Mouse (Mus musculus): ENCODE measurements around the gene Csrnp2. TPM values are rescaled to one million over a fixed set of nuclear protein-coding genes. Genes with fewer than 3 reads are reported as not detected.

Csrnp2 gene
- polyA plus RNA-seq, 1 experiment from 2014 or later: 15.3 TPM

DNA sequence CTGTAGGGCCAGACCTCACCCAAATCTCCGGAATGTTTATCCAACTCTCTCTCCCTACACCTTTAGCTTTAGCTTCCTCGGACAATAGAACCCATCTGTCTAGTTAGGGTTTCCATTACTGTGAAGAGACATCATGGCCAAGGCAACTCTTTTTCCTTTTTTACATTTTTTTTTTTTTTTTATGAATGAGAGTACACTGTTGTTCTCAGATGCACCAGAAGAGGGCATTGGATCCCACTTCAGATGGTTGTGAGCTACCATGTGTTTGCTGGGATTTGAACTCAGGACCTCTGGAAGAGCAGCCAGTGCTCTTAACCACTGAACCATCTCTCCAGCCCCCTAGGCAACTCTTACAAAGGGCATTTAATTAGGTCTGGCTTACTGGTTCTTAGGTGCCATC lies 29.9 kb downstream of the Csrnp2 start:
- Histone ChIP-seq H3K36me3 (ENCODE audit: insufficient read depth, low read length) (no peaks in the 10 kb centered on the region), H3K27me3 (ENCODE audit: insufficient read depth, low read length) (no peaks in the 10 kb centered on the region), H3K27ac (ENCODE audit: low read length) (no peak overlapping the region), H3K4me3 (ENCODE audit: low read length) (no peak overlapping the region), H3K4me2 (replicated peaks; ENCODE audit: low read depth, low read length) (no peak overlapping the region), H3K9ac (replicated peaks; ENCODE audit: low read length) (no peak overlapping the region), H3K9me3 (ENCODE audit: low read length) (no peaks in the 10 kb centered on the region), H3K4me1 (ENCODE audit: insufficient read depth, low read length) (peaks cover 31% of the 10 kb centered on the region)
- 78% methylated on average over 2 of the region's 2 CpGs for whole genome bisulfite sequencing
- ATAC-seq (ENCODE audit: low FRiP score, low TSS enrichment): no peak

DNA sequence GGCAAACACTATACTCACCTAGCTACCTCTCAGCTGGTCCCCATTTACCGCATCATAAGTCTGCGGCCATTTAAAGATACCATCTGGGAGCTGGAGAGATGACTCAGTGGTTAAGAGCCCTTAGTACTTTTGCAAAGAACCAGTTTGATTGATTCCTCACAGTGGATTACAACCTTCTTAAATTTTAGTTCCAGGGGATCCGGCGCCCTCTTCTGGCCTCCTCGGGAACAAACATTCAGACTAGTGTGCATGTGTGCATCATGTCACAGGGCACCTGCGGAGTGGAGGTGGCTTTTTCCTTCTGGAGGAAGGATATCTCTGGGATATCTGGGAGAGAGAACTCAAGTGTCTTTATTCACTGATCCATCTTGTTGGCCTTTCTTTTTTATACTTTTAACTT lies 31.6 kb downstream of the Csrnp2 start:
- no peak overlapping the region for H3K9ac ChIP-seq (replicated peaks; ENCODE audit: low read length)
- no peak for ATAC-seq (ENCODE audit: low FRiP score, low TSS enrichment)
- H3K27me3 ChIP-seq (ENCODE audit: insufficient read depth, low read length): no peaks in the 10 kb centered on the region
- 27% methylated on average over 6 of the region's 6 CpGs for WGBS
- H3K27ac ChIP-seq (ENCODE audit: low read length): no peak overlapping the region
- H3K4me2 ChIP-seq (replicated peaks; ENCODE audit: low read depth, low read length): no peak overlapping the region
- peaks cover 19% of the 10 kb centered on the region; the same call in 1 of the 2 replicates for H3K4me1 ChIP-seq (ENCODE audit: insufficient read depth, low read length)
- H3K9me3 ChIP-seq (ENCODE audit: low read length): no peaks in the 10 kb centered on the region
- H3K4me3 ChIP-seq (ENCODE audit: low read length): no peak overlapping the region
- H3K36me3 ChIP-seq (ENCODE audit: insufficient read depth, low read length): no peaks in the 10 kb centered on the region

DNA sequence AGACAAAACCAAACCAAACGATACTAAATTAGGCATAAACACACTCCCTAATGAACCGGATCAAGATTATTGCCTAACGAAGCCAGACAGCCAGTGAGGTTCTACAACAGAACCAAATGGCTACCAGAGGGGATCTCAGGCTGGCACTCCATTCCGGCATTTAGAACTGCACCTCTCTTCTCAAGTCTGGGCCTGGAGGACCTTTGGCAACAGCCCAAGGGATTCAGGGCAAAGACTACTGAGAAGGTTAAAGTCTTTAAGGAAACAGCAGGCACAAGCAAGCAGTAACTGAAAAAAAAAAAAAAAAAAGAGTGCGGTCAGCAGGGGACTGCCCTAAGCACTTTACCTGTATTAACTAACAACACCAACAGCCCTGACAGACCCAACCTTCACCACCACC lies 33.2 kb downstream of the Csrnp2 start:
- H3K4me2 ChIP-seq (replicated peaks; ENCODE audit: low read depth, low read length): no peak overlapping the region
- no peaks in the 10 kb centered on the region for H3K9me3 ChIP-seq (ENCODE audit: low read length)
- H3K36me3 ChIP-seq (ENCODE audit: insufficient read depth, low read length): no peaks in the 10 kb centered on the region
- H3K27ac ChIP-seq (ENCODE audit: low read length): no peak overlapping the region
- no peak for ATAC-seq (ENCODE audit: low FRiP score, low TSS enrichment)
- H3K27me3 ChIP-seq (ENCODE audit: insufficient read depth, low read length): no peaks in the 10 kb centered on the region
- no peak overlapping the region for H3K4me3 ChIP-seq (ENCODE audit: low read length)
- 40% methylated on average over 4 of the region's 5 CpGs for WGBS
- H3K9ac ChIP-seq (replicated peaks; ENCODE audit: low read length): no peak overlapping the region
- H3K4me1 ChIP-seq (ENCODE audit: insufficient read depth, low read length): peaks cover 12% of the 10 kb centered on the region; the same call in 1 of the 2 replicates

DNA sequence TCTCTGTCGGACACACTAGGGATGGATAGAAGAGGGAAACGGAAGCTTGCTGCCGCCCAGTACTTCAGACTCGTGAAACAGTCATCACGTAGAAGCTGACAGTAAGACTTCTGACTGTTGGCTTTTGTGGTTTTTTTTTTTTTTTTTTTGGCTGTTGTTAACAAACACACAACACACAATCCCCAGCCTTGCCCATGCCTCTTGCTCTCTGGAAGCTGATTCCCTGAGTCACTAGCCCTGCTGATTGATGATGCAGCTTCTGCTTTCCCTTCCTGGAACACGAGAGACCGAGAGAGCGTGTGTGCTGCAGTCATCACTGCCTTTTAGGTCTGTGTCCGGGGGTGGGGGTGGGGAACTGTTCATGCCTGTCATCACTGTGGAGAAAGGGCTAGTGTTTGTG lies 33.6 kb downstream of the Csrnp2 start:
- 60% methylated on average over 9 of the region's 9 CpGs for WGBS
- no peak overlapping the region for H3K4me2 ChIP-seq (replicated peaks; ENCODE audit: low read depth, low read length)
- no peak overlapping the region for H3K4me3 ChIP-seq (ENCODE audit: low read length)
- peaks cover 12% of the 10 kb centered on the region; the same call in 1 of the 2 replicates for H3K4me1 ChIP-seq (ENCODE audit: insufficient read depth, low read length)
- no peaks in the 10 kb centered on the region for H3K27me3 ChIP-seq (ENCODE audit: insufficient read depth, low read length)
- H3K9ac ChIP-seq (replicated peaks; ENCODE audit: low read length): no peak overlapping the region
- no peaks in the 10 kb centered on the region for H3K36me3 ChIP-seq (ENCODE audit: insufficient read depth, low read length)
- no peaks in the 10 kb centered on the region for H3K9me3 ChIP-seq (ENCODE audit: low read length)
- ATAC-seq (ENCODE audit: low FRiP score, low TSS enrichment): no peak
- H3K27ac ChIP-seq (ENCODE audit: low read length): peak overlapping the region; percentile 8; the same call in 1 of the 2 replicates

DNA sequence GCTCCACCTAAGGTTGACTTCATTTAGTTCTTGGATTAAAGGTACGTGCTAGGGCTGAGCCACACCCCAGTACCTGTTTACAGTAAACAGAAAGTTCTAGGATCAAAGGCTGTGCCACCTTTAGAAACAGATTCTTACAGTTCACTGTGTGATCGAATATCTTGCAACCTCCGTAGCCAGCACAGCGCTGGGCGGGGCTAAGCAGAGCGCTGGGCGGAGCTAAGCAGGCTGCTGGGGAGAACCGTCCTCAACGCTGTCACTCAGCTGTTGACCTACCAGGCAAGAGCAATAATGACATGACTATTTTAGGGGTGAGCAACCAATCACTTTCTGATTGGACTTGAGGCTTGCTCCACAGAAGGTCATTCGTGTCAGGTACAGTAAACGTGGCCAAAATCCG lies 34.3 kb downstream of the Csrnp2 start:
- H3K9me3 ChIP-seq (ENCODE audit: low read length): no peaks in the 10 kb centered on the region
- 0 out of 2 replicates have a peak overlapping the region, but pooled peaks have one; percentile 43 for H3K9ac ChIP-seq (replicated peaks; ENCODE audit: low read length)
- ATAC-seq (ENCODE audit: low FRiP score, low TSS enrichment): no peak; the same call in 1 of the 2 replicates
- no peak overlapping the region; the same call in 1 of the 2 replicates for H3K4me3 ChIP-seq (ENCODE audit: low read length)
- no peak overlapping the region for H3K27ac ChIP-seq (ENCODE audit: low read length)
- no peaks in the 10 kb centered on the region for H3K36me3 ChIP-seq (ENCODE audit: insufficient read depth, low read length)
- H3K4me2 ChIP-seq (replicated peaks; ENCODE audit: low read depth, low read length): peak overlapping the region; percentile 40
- peaks cover 12% of the 10 kb centered on the region; the same call in 1 of the 2 replicates for H3K4me1 ChIP-seq (ENCODE audit: insufficient read depth, low read length)
- 10% methylated on average over 12 of the region's 12 CpGs for WGBS
- H3K27me3 ChIP-seq (ENCODE audit: insufficient read depth, low read length): no peaks in the 10 kb centered on the region

DNA sequence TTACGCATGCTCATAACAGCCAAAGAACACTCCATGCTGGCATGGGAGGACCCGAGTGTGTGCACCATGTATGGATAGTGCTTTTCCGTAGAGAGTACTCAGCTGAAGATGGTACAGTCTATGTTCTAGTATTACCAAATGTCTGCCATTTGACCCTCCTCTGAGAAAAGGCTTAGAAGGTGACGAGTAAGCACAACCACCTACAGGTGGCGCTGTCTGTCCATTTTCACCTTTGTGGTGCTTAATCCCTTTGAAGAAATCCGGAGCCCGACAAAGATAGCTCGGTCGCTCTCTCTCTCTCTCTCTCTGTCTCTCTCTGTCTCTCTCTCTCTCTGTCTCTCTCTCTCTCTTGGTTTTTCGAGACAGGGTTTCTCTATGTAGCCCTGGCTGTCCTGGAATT lies 37.2 kb downstream of the Csrnp2 start:
- WGBS: 47% methylated on average over 10 of the region's 10 CpGs
- H3K4me2 ChIP-seq (replicated peaks; ENCODE audit: low read depth, low read length): no peak overlapping the region
- ATAC-seq (ENCODE audit: low FRiP score, low TSS enrichment): peak; percentile 50; the same call in 1 of the 2 replicates

DNA sequence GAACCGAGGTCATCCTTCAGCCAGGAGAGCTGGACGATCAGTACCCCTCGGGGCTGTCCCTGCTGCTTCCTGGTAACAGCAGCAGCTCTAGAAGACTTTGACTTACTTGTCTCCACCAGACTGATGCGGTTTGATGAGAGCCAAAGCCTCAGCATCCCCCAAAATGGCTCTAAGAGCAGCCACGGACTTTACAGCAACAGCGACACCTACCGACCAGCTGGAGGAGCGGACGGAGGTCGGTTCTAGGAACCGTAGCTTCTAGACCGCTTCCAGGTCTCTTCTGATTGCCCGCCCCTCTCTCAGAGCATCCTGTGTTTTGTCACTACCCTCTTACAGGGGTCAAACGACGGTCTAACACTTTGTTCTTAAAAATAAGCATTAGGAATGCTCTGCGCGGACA lies 37.9 kb downstream of the Csrnp2 start:
- Histone ChIP-seq H3K27me3 (ENCODE audit: insufficient read depth, low read length) (no peaks in the 10 kb centered on the region), H3K9ac (replicated peaks; ENCODE audit: low read length) (no peak overlapping the region), H3K4me1 (ENCODE audit: insufficient read depth, low read length) (peaks cover 12% of the 10 kb centered on the region; the same call in 1 of the 2 replicates), H3K36me3 (ENCODE audit: insufficient read depth, low read length) (no peaks in the 10 kb centered on the region), H3K4me3 (ENCODE audit: low read length) (no peak overlapping the region), H3K9me3 (ENCODE audit: low read length) (no peaks in the 10 kb centered on the region), H3K27ac (ENCODE audit: low read length) (no peak overlapping the region), H3K4me2 (replicated peaks; ENCODE audit: low read depth, low read length) (0 out of 2 replicates have a peak overlapping the region, but pooled peaks have one; percentile 12)
- 6% methylated on average over 17 of the region's 17 CpGs for WGBS
- ATAC-seq (ENCODE audit: low FRiP score, low TSS enrichment): peak; percentile 64

More for the DNA sequence above, 37.2 kb downstream of the Csrnp2 start:
- Histone ChIP-seq H3K9me3 (ENCODE audit: low read length) (no peaks in the 10 kb centered on the region), H3K27me3 (ENCODE audit: insufficient read depth, low read length) (no peaks in the 10 kb centered on the region), H3K4me3 (ENCODE audit: low read length) (no peak overlapping the region), H3K36me3 (ENCODE audit: insufficient read depth, low read length) (no peaks in the 10 kb centered on the region), H3K27ac (ENCODE audit: low read length) (no peak overlapping the region), H3K9ac (replicated peaks; ENCODE audit: low read length) (no peak overlapping the region), H3K4me1 (ENCODE audit: insufficient read depth, low read length) (peaks cover 12% of the 10 kb centered on the region; the same call in 1 of the 2 replicates)

DNA sequence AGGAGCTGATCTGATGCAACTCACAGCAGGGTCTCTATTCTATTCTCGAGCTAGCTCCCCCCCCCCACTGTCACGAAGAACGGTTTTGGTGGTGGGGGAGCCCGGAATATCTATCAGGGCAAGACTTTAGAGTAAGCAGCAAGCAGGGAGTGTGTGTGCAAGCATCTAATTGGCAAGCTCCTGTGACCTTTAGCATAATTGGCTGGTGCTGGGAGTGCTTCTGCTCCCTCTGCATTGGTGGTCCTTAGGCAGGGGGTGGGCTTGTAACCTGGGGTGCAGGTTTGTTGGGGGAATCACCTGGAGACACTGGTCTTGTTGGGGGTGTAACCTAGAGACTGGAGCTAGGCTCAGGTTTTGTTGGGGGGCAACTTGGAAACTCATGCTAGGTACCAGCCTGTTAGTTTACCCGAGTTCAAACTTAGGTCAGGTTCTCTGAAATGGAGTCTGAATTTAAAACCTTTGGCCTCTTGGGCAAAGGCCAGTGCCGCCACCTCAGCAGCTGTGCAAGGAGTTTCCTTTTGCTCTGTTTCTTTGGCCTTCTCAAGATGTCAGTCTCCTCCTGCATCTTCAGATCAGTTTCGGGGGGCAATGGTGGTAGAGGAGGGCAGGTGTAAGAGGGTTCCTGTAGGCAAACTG lies 38.8 kb downstream of the Csrnp2 start:
- H3K27ac ChIP-seq (ENCODE audit: low read length): no peak overlapping the region
- H3K9ac ChIP-seq (replicated peaks; ENCODE audit: low read length): no peak overlapping the region
- WGBS: 69% methylated on average over 7 of the region's 7 CpGs
- H3K4me2 ChIP-seq (replicated peaks; ENCODE audit: low read depth, low read length): no peak overlapping the region
- H3K4me3 ChIP-seq (ENCODE audit: low read length): no peak overlapping the region
- no peaks in the 10 kb centered on the region for H3K36me3 ChIP-seq (ENCODE audit: insufficient read depth, low read length)
- peaks cover 4% of the 10 kb centered on the region; the same call in 1 of the 2 replicates for H3K4me1 ChIP-seq (ENCODE audit: insufficient read depth, low read length)
- no peak for ATAC-seq (ENCODE audit: low FRiP score, low TSS enrichment)
- H3K9me3 ChIP-seq (ENCODE audit: low read length): no peaks in the 10 kb centered on the region
- H3K27me3 ChIP-seq (ENCODE audit: insufficient read depth, low read length): no peaks in the 10 kb centered on the region

DNA sequence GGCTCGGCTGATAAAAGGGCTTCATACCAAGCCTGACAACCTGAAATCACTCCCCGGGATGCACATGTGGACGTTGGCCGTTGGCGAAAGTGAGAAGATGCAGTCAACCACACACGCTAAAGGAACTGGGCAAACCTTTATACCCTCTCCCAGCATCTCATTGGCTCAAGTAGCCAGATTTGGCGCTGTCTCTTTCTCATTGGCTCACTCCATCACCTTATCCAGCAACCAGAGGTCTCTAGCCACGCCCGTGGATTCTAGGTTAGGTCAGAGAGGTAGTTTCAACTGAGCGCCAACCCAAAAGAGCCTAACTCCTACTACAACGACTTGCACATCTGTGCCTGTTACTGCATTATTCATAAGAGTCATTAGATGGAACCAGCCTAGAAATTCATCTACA lies 42.8 kb downstream of the Csrnp2 start:
- Histone ChIP-seq H3K4me1 (ENCODE audit: insufficient read depth, low read length) (no peaks in the 10 kb centered on the region), H3K9me3 (ENCODE audit: low read length) (no peaks in the 10 kb centered on the region), H3K4me2 (replicated peaks; ENCODE audit: low read depth, low read length) (no peak overlapping the region), H3K9ac (replicated peaks; ENCODE audit: low read length) (no peak overlapping the region), H3K36me3 (ENCODE audit: insufficient read depth, low read length) (no peaks in the 10 kb centered on the region), H3K27me3 (ENCODE audit: insufficient read depth, low read length) (no peaks in the 10 kb centered on the region), H3K4me3 (ENCODE audit: low read length) (no peak overlapping the region), H3K27ac (ENCODE audit: low read length) (no peak overlapping the region)
- no peak for ATAC-seq (ENCODE audit: low FRiP score, low TSS enrichment)
- WGBS: 85% methylated on average over 11 of the region's 11 CpGs

DNA sequence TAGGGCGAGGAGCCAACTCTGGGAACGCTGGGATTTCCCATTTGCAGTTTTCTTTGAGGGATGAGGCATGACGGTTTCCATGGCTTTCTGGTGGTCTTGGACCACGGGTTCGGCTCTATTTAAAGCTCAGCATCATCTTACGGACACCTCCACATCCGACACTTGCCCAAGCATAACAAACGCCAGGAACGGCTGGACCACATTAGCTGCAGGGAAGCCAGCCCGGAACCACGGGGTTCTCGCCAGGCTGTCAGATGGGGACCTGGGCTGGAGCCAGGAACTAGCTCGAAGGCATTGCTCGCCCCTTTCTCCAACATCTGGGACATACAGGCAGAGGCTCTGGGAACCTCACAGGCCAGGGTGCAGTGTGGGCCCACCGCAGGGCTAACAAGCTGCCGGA lies 44.0 kb downstream of the Csrnp2 start:
- H3K27me3 ChIP-seq (ENCODE audit: insufficient read depth, low read length): no peaks in the 10 kb centered on the region
- H3K9me3 ChIP-seq (ENCODE audit: low read length): no peaks in the 10 kb centered on the region
- H3K4me2 ChIP-seq (replicated peaks; ENCODE audit: low read depth, low read length): no peak overlapping the region
- H3K27ac ChIP-seq (ENCODE audit: low read length): no peak overlapping the region
- WGBS: 51% methylated on average over 16 of the region's 16 CpGs
- H3K4me1 ChIP-seq (ENCODE audit: insufficient read depth, low read length): no peaks in the 10 kb centered on the region
- H3K36me3 ChIP-seq (ENCODE audit: insufficient read depth, low read length): no peaks in the 10 kb centered on the region
- no peak overlapping the region for H3K9ac ChIP-seq (replicated peaks; ENCODE audit: low read length)
- no peak for ATAC-seq (ENCODE audit: low FRiP score, low TSS enrichment)
- H3K4me3 ChIP-seq (ENCODE audit: low read length): no peak overlapping the region
